Mouse (Mus musculus) neural tube, postnatal 0 days (tissue): ENCODE data around the gene Alox5. TPM values are rescaled to one million over a fixed set of nuclear protein-coding genes. Genes with fewer than 3 reads are reported as not detected.

Experiments used
- polyA plus RNA-seq: library from polyadenylated mRNA; unstranded; fragments of >200 nt; fragmentation: Nextera tagmentation; extraction: Ambion mirVana; gene quantifications from 2 replicates; pipeline ENCODE4 v1.2.1, GENCODE M21; 2015

Alox5 gene
- polyA plus RNA-seq = 1.6 and 1.7 TPM in 2 replicates

GRCm38 (mm10) chr6:116460544-116461283 is at the start of gene Alox5:
Gene Alox5 (minus strand): TSS chr6:116461178.

GRCm38 (mm10) chr6:116506302-116507003 is 45.5 kb upstream of the Alox5 start, which contains the start of gene Olfr212:
Gene Olfr212 (plus strand): TSS chr6:116506516.

GRCm38 (mm10) chr6:116488791-116489190 is 27.8 kb upstream of the Alox5 start, which contains the start of gene Olfr211:
Gene Olfr211 (plus strand): TSS chr6:116489091.

Other genes starting within 250 kb of the Alox5 start
- gene Zfand4, start 197.0 kb downstream of the Alox5 start, polyA plus RNA-seq = 5.5 and 5.8 TPM in 2 replicates
- 38.2 and 43.9 TPM in 2 replicates for gene March8, start 123.2 kb downstream of the Alox5 start, polyA plus RNA-seq
- gene Olfr211, start 27.9 kb upstream of the Alox5 start, polyA plus RNA-seq = not detected in 2 replicates
- gene Olfr212, start 45.3 kb upstream of the Alox5 start, polyA plus RNA-seq = 0.17 TPM in 1 of 2 replicates, not detected in the other
- not detected in 2 replicates for gene Olfr213, start 77.3 kb upstream of the Alox5 start, polyA plus RNA-seq
- 0.34 and 0.35 TPM in 2 replicates for gene Gm5580, start 90.0 kb upstream of the Alox5 start, polyA plus RNA-seq
- gene Olfr214, start 93.1 kb upstream of the Alox5 start, polyA plus RNA-seq = not detected in 2 replicates
- gene Olfr215, start 123.0 kb upstream of the Alox5 start, polyA plus RNA-seq = not detected in 2 replicates
- gene Zfp422, start 167.8 kb upstream of the Alox5 start, polyA plus RNA-seq = 70.7 and 72.7 TPM in 2 replicates
- 3.7 and 4.7 TPM in 2 replicates for gene Depp1, start 189.4 kb upstream of the Alox5 start, polyA plus RNA-seq
- gene Rassf4, start 212.8 kb upstream of the Alox5 start, polyA plus RNA-seq = 43.2 and 45.0 TPM in 2 replicates